Mouse (Mus musculus) forebrain, postnatal 0 days (tissue): ENCODE data around the gene Rbm5. TPM values are rescaled to one million over a fixed set of nuclear protein-coding genes. Genes with fewer than 3 reads are reported as not detected.
A peak's percentile ranks its signal among the peaks of the same experiment; 100 is the strongest.

Source experiments
- ATAC-seq: fragments of 200-750 bp; cut with Nextera tagmentation; 2 replicates; pipeline ENCODE4 v1.8.0; 2017; ENCODE audit warnings: mild to moderate bottlenecking, moderate library complexity
- DNase-seq: peaks from one replicate; pipeline ENCODE4 v3.0.0-alpha.2; 2015
- H3K27ac ChIP-seq: fragments of 300-500 bp; sonication (generic); 2 replicates; pipeline ENCODE4 v1.5.1; 2014; ENCODE audit warnings: low read depth, mild to moderate bottlenecking, antibody characterized with exemption, low read length, moderate library complexity, mixed read lengths
- H3K27me3 ChIP-seq: fragments of 300-500 bp; sonication (generic); 2 replicates; pipeline ENCODE4 v1.6.1; 2014; ENCODE audit warnings: mild to moderate bottlenecking, low read length, mixed read lengths; ENCODE audit not compliant: insufficient read depth
- H3K36me3 ChIP-seq: fragments of 300-500 bp; sonication (generic); 2 replicates; pipeline ENCODE4 v1.6.1; 2014; ENCODE audit warnings: mild to moderate bottlenecking, moderate library complexity; ENCODE audit not compliant: insufficient read depth
- H3K4me1 ChIP-seq: fragments of 300-500 bp; sonication (generic); 2 replicates; pipeline ENCODE4 v1.6.1; 2014; ENCODE audit warnings: antibody characterized with exemption; ENCODE audit not compliant: insufficient read depth
- H3K4me2 ChIP-seq: fragments of 300-500 bp; sonication (generic); 2 replicates; pipeline ENCODE4 v1.6.1; 2014; ENCODE audit warnings: low read depth, mild to moderate bottlenecking, moderate library complexity
- H3K4me3 ChIP-seq: fragments of 300-500 bp; sonication (generic); 2 replicates; pipeline ENCODE4 v1.5.1; 2014; ENCODE audit warnings: low read depth, low read length, mixed read lengths
- H3K9ac ChIP-seq: fragments of 300-500 bp; sonication (generic); 2 replicates; pipeline ENCODE4 v1.6.1; 2014; ENCODE audit warnings: mild to moderate bottlenecking
- H3K9me3 ChIP-seq: fragments of 300-500 bp; sonication (generic); 2 replicates; pipeline ENCODE4 v1.6.1; 2016; ENCODE audit warnings: low read length
- CTCF ChIP-seq: sonication (generic); IDR thresholded peaks from 2 replicates; pipeline ENCODE4 v1.5.1; 2016; ENCODE audit warnings: antibody characterized with exemption, control low read depth, low read depth
- whole genome bisulfite sequencing: fragments of 180-500 bp; shearing (Covaris S2); extraction: QIAGEN DNeasy Blood & Tissue Kit; methylation state at CpG from one replicate; pipeline ENCODE4 v1.1.7; 2014; 5-methylcytosine and 5-hydroxymethylcytosine counted together
- polyA plus RNA-seq: library from polyadenylated mRNA; unstranded; fragments of >200 nt; fragmentation: Nextera tagmentation; extraction: Ambion mirVana; gene quantifications from 2 replicates; pipeline ENCODE4 v1.2.1, GENCODE M21; 2015
- total RNA-seq: library from RNA; depleted of rRNA; stranded (reverse); fragments of >200 nt; gene quantifications from 2 replicates; pipeline ENCODE4 v1.2.3, GENCODE M21; 2014

Rbm5 gene
- total and polyA plus RNA-seq, 2 experiments from 2014 or later = 152 to 208 TPM

- ATAC-seq (no peak), DNase-seq (no peak)
- H3K27me3 ChIP-seq = no peaks in the 10 kb centered on the region
- TF ChIP-seq CTCF = no peak
- H3K4me1 ChIP-seq = no peaks in the 10 kb centered on the region; the same call in 1 of the 2 replicates
- H3K9ac ChIP-seq = no peak overlapping the region
- H3K9me3 ChIP-seq = no peaks in the 10 kb centered on the region
- H3K4me3 ChIP-seq = no peak overlapping the region
- peaks cover 38% of the 10 kb centered on the region for H3K36me3 ChIP-seq
- WGBS = 76% methylated on average over 2 of the region's 2 CpGs
- H3K4me2 ChIP-seq = no peak overlapping the region
- peak overlapping the region; percentile 97 for H3K27ac ChIP-seq
Measured at GRCm38 (mm10) chr9:107771782-107772181, 986 bp upstream of the Rbm5 start.

GRCm38 (mm10) chr9:107770037-107770373 lies 791 bp downstream of the Rbm5 start:
- ATAC-seq (no peak), DNase-seq (no peak)
- H3K9me3 ChIP-seq = no peaks in the 10 kb centered on the region
- H3K36me3 ChIP-seq = peaks cover 36% of the 10 kb centered on the region
- no peak for TF ChIP-seq CTCF
- H3K27ac ChIP-seq = peak overlapping the region; percentile 97
- under 1% methylated on average over 9 of the region's 9 CpGs for WGBS
- H3K4me2 ChIP-seq = peak overlapping the region; percentile 59
- H3K4me3 ChIP-seq = peak overlapping the region; percentile 100
- H3K4me1 ChIP-seq = no peaks in the 10 kb centered on the region; the same call in 1 of the 2 replicates
- no peaks in the 10 kb centered on the region for H3K27me3 ChIP-seq
- H3K9ac ChIP-seq = peak overlapping the region; percentile 100

- ATAC-seq = no peak
- no peaks in the 10 kb centered on the region for H3K27me3 ChIP-seq
- H3K27ac ChIP-seq = peak overlapping the region; percentile 22; the same call in 1 of the 2 replicates
- peaks cover 34% of the 10 kb centered on the region for H3K36me3 ChIP-seq
- peak overlapping the region; percentile 100 for H3K4me3 ChIP-seq
- H3K9me3 ChIP-seq = no peaks in the 10 kb centered on the region
- H3K4me1 ChIP-seq = no peaks in the 10 kb centered on the region; the same call in 1 of the 2 replicates
- TF ChIP-seq CTCF = peak; percentile 37
- peak overlapping the region; percentile 59 for H3K4me2 ChIP-seq
- no peak for DNase-seq
- 6% methylated on average over 4 of the region's 4 CpGs for WGBS
- H3K9ac ChIP-seq = peak overlapping the region; percentile 100
Measured at GRCm38 (mm10) chr9:107769445-107770000, 1.3 kb downstream of the Rbm5 start.

- no peak overlapping the region for H3K27ac ChIP-seq
- H3K4me2 ChIP-seq = peak overlapping the region; percentile 59
- H3K4me1 ChIP-seq = no peaks in the 10 kb centered on the region; the same call in 1 of the 2 replicates
- H3K9me3 ChIP-seq = no peaks in the 10 kb centered on the region
- H3K4me3 ChIP-seq = peak overlapping the region; percentile 100; the same call in 1 of the 2 replicates
- no peak overlapping the region for H3K9ac ChIP-seq
- no peaks in the 10 kb centered on the region for H3K27me3 ChIP-seq
- DNase-seq (no peak), ATAC-seq (no peak)
- WGBS = 77% methylated on average over 5 of the region's 5 CpGs
- no peak for TF ChIP-seq CTCF
- H3K36me3 ChIP-seq = peaks cover 36% of the 10 kb centered on the region
Measured at GRCm38 (mm10) chr9:107768851-107769250, 1.9 kb downstream of the Rbm5 start.

GRCm38 (mm10) chr9:107759593-107759992 lies 11.2 kb downstream of the Rbm5 start:
- Histone ChIP-seq H3K9me3 (no peaks in the 10 kb centered on the region), H3K4me2 (no peak overlapping the region), H3K4me1 (no peaks in the 10 kb centered on the region), H3K27me3 (no peaks in the 10 kb centered on the region), H3K27ac (no peak overlapping the region), H3K36me3 (peaks cover 86% of the 10 kb centered on the region), H3K9ac (no peak overlapping the region), H3K4me3 (no peak overlapping the region)
- DNase-seq = no peak
- no peak for ATAC-seq
- TF ChIP-seq CTCF = no peak
- 90% methylated on average over 6 of the region's 6 CpGs for WGBS

- Histone ChIP-seq H3K27ac (no peak overlapping the region), H3K4me2 (no peak overlapping the region), H3K9me3 (no peaks in the 10 kb centered on the region), H3K27me3 (no peaks in the 10 kb centered on the region), H3K4me3 (no peak overlapping the region), H3K4me1 (no peaks in the 10 kb centered on the region), H3K36me3 (peaks cover 88% of the 10 kb centered on the region), H3K9ac (no peak overlapping the region)
- DNase-seq (no peak), ATAC-seq (no peak)
- TF ChIP-seq CTCF = no peak
- 86% methylated on average over 5 of the region's 5 CpGs for WGBS
Measured at GRCm38 (mm10) chr9:107750378-107750777, 20.4 kb downstream of the Rbm5 start.

GRCm38 (mm10) chr9:107748063-107748462 lies 22.7 kb downstream of the Rbm5 start:
- ATAC-seq (no peak), DNase-seq (no peak)
- Histone ChIP-seq H3K36me3 (peaks cover 94% of the 10 kb centered on the region), H3K4me2 (no peak overlapping the region), H3K9ac (no peak overlapping the region), H3K4me3 (no peak overlapping the region), H3K9me3 (no peaks in the 10 kb centered on the region), H3K4me1 (no peaks in the 10 kb centered on the region), H3K27me3 (no peaks in the 10 kb centered on the region), H3K27ac (no peak overlapping the region)
- WGBS = 96% methylated on average over 3 of the region's 3 CpGs
- TF ChIP-seq CTCF = no peak
